Mouse (Mus musculus) lung, postnatal 0 days (tissue): Measurements from ENCODE around the gene Ruvbl1.

ENCODE experiments used
- CTCF ChIP-seq: IDR thresholded peaks from 2 replicates; pipeline ENCODE4 v1.5.1; 2016; ENCODE audit warnings: antibody characterized with exemption, mild to moderate bottlenecking
- EP300 ChIP-seq: IDR thresholded peaks from 2 replicates; pipeline ENCODE4 v1.6.1; 2016; ENCODE audit warnings: antibody characterized with exemption, mild to moderate bottlenecking, control low read depth

GRCm38 (mm10) chr6:88469878-88470277 lies 4.7 kb downstream of the Ruvbl1 start:
- TF ChIP-seq CTCF (no peak), EP300 (no peak)
